In genomic region chr6:92944048-92944685, GRCm38 (mm10) we compare ENCODE assay signal across 9 mouse cellular contexts. TPM values are rescaled to one million over a fixed set of nuclear protein-coding genes. Genes with fewer than 3 reads are reported as not detected.
DNase-seq lines count a peak whose midpoint lies in the region; ATAC-seq and TF ChIP-seq lines count a peak whose summit lies in the region.
"Had no signal": no experiment of that assay in that cellular context is flagged by ENCODE, and none has a peak within 500 bp of the region (broad histone marks: within the 10 kb centered on the region; RNA-seq: fewer than 3 reads in every experiment).

No protein-coding gene starts in this region.

- 0 out of 2 replicates have a peak, but pooled peaks cover 3% of the 10 kb centered on the region for H3K9me3 ChIP-seq in kidney, embryonic 15.5 days (replicated peaks)
- no peaks in the 10 kb centered on the region; the same call in 1 of the 2 replicates for H3K9me3 ChIP-seq in forebrain, embryonic 14.5 days (replicated peaks; ENCODE audit: control insufficient read depth, low read length)
- no peaks in the 10 kb centered on the region for H3K9me3 ChIP-seq in intestine, postnatal 0 days (ENCODE audit: control insufficient read depth)
- no peaks in the 10 kb centered on the region for H3K9me3 ChIP-seq in neural tube, embryonic 11.5 days (ENCODE audit: control insufficient read depth, low read length)

- H3K36me3 ChIP-seq in kidney, embryonic 15.5 days: 0 out of 2 replicates have a peak, but pooled peaks cover 4% of the 10 kb centered on the region
- no peaks in the 10 kb centered on the region for H3K36me3 ChIP-seq in forebrain, embryonic 14.5 days (ENCODE audit: control insufficient read depth, insufficient read depth, low read length)
- no peaks in the 10 kb centered on the region for H3K36me3 ChIP-seq in intestine, postnatal 0 days (ENCODE audit: control insufficient read depth, insufficient read depth)
- H3K36me3 ChIP-seq in neural tube, embryonic 11.5 days (ENCODE audit: control insufficient read depth, insufficient read depth, low read length): no peaks in the 10 kb centered on the region

- no peak for ATAC-seq in kidney, embryonic 15.5 days (replicated peaks; ENCODE audit: low FRiP score)
- ATAC-seq in forebrain, embryonic 14.5 days: no peak
- no peak for ATAC-seq in intestine, postnatal 0 days
- ATAC-seq in neural tube, embryonic 11.5 days (ENCODE audit: insufficient read depth, low FRiP score, low TSS enrichment): no peak

- peaks cover 21% of the 10 kb centered on the region for H3K4me1 ChIP-seq in kidney, embryonic 15.5 days
- H3K4me1 ChIP-seq in forebrain, embryonic 14.5 days (ENCODE audit: control insufficient read depth, insufficient read depth, low read length): peaks cover 17% of the 10 kb centered on the region
- no peaks in the 10 kb centered on the region for H3K4me1 ChIP-seq in intestine, postnatal 0 days (replicated peaks; ENCODE audit: control insufficient read depth, insufficient read depth, low read length)
- 0 out of 2 replicates have a peak, but pooled peaks cover 4% of the 10 kb centered on the region for H3K4me1 ChIP-seq in neural tube, embryonic 11.5 days (ENCODE audit: control insufficient read depth, insufficient read depth, low read length)

- WGBS in kidney, embryonic 15.5 days: 5% methylated on average over 14 of the region's 14 CpGs
- 9% methylated on average over 14 of the region's 14 CpGs for WGBS in forebrain, embryonic 14.5 days
- WGBS in intestine, postnatal 0 days: 18% methylated on average over 14 of the region's 14 CpGs
- 6% methylated on average over 14 of the region's 14 CpGs for WGBS in neural tube, embryonic 11.5 days

- H3K9ac ChIP-seq in kidney, embryonic 15.5 days: peak overlapping the region; percentile 84
- no peak overlapping the region for H3K9ac ChIP-seq in forebrain, embryonic 14.5 days (ENCODE audit: low read length)
- no peak overlapping the region for H3K9ac ChIP-seq in intestine, postnatal 0 days (ENCODE audit: low read depth, low read length)
- no peak overlapping the region for H3K9ac ChIP-seq in neural tube, embryonic 11.5 days (ENCODE audit: low read length)

- H3K27me3 ChIP-seq in kidney, embryonic 15.5 days: no peaks in the 10 kb centered on the region
- peaks cover 41% of the 10 kb centered on the region for H3K27me3 ChIP-seq in forebrain, embryonic 14.5 days (replicated peaks; ENCODE audit: control insufficient read depth, insufficient read depth, low read length)
- peaks cover 33% of the 10 kb centered on the region for H3K27me3 ChIP-seq in intestine, postnatal 0 days (replicated peaks; ENCODE audit: control insufficient read depth, insufficient read depth, low read length)
- H3K27me3 ChIP-seq in neural tube, embryonic 11.5 days (ENCODE audit: control insufficient read depth, insufficient read depth, low read length): peaks cover 25% of the 10 kb centered on the region
- H3K27me3 ChIP-seq: CH12.LX had no signal

- H3K4me2 ChIP-seq in kidney, embryonic 15.5 days: peak overlapping the region; percentile 89
- peak overlapping the region; percentile 88 for H3K4me2 ChIP-seq in forebrain, embryonic 14.5 days (ENCODE audit: low read length)
- peak overlapping the region; percentile 72 for H3K4me2 ChIP-seq in intestine, postnatal 0 days (replicated peaks; ENCODE audit: low read depth)
- H3K4me2 ChIP-seq in neural tube, embryonic 11.5 days (ENCODE audit: low read depth): peak overlapping the region; percentile 95

- TF ChIP-seq CTCF in intestine, postnatal 0 days (IDR thresholded peaks at IDR 0.05; ENCODE audit: low read depth): no peak

- H3K4me3 ChIP-seq in kidney, embryonic 15.5 days (replicated peaks): peak overlapping the region; percentile 74
- H3K4me3 ChIP-seq in forebrain, embryonic 14.5 days (ENCODE audit: low read depth, low read length): peak overlapping the region; percentile 53
- H3K4me3 ChIP-seq in intestine, postnatal 0 days (ENCODE audit: low read depth, low read length): peak overlapping the region; percentile 66
- peak overlapping the region; percentile 51 for H3K4me3 ChIP-seq in neural tube, embryonic 11.5 days (ENCODE audit: low read depth, low read length)

- H3K27ac ChIP-seq in kidney, embryonic 15.5 days: peak overlapping the region; percentile 96
- H3K27ac ChIP-seq in forebrain, embryonic 14.5 days (ENCODE audit: low read depth, low read length): no peak overlapping the region
- peak overlapping the region; percentile 57; the same call in 1 of the 2 replicates for H3K27ac ChIP-seq in intestine, postnatal 0 days (ENCODE audit: low read depth, low read length)
- H3K27ac ChIP-seq in neural tube, embryonic 11.5 days (ENCODE audit: low read depth, low read length): no peak overlapping the region

- no peak for DNase-seq in kidney, adult 8-10 months
- DNase-seq in forebrain, embryonic 14.5 days (ENCODE audit: low spot score): no peak
- DNase-seq in neural tube, embryonic 11.5 days (ENCODE audit: low spot score): no peak
- no peak for DNase-seq in right cerebral cortex, postnatal 14 days
- DNase-seq in frontal cortex, postnatal 10 days (ENCODE audit: low spot score in 2 of 2): no peak
- no peak for DNase-seq in cerebellum, adult 18-20 months

RNA-seq across cellular contexts. Expression of gene Adamts9, which starts 0.9 kb away (rescaled TPM):
- polyA plus RNA-seq in kidney, embryonic 15.5 days (2015; fragmentation: Nextera tagmentation; extraction: Ambion mirVana): 13.2 and 14.2 TPM in 2 replicates
- 0.85 and 1.1 TPM in 2 replicates for polyA plus RNA-seq in forebrain, embryonic 14.5 days (2014; fragmentation: Nextera tagmentation; extraction: Ambion mirVana)
- 2.2 and 3.2 TPM in 2 replicates for polyA plus RNA-seq in intestine, postnatal 0 days (2015; fragmentation: Nextera tagmentation; extraction: Ambion mirVana)
- polyA plus RNA-seq in neural tube, embryonic 11.5 days (2014; fragmentation: Nextera tagmentation; extraction: Ambion mirVana): 1.4 and 2.2 TPM in 2 replicates

Comparison
In these comparisons a context has a peak if more than half of its experiments do, and no peak if none do; other contexts are left out.
1. H3K27ac ChIP-seq: peak in kidney, embryonic 15.5 days (single experiment) and intestine, postnatal 0 days (single experiment); none in forebrain, embryonic 14.5 days (single experiment) and neural tube, embryonic 11.5 days (single experiment).
2. Peak in every context shown above with its lines, with median percentiles within 50 percentile points of each other: H3K4me2 ChIP-seq and H3K4me3 ChIP-seq.